Mouse (Mus musculus): ENCODE measurements around the gene Wipf3. TPM values are rescaled to one million over a fixed set of nuclear protein-coding genes. Genes with fewer than 3 reads are reported as not detected.

Wipf3 gene
- total RNA-seq, 4 experiments from 2014 or later: 12.5 to 17.2 (median 13.2) TPM

- no peak for DNase-seq (ENCODE audit: low spot score in 2 of 2)
Observed at GRCm38 (mm10) chr6:54475926-54476667, 46.7 kb downstream of the Wipf3 start.

GRCm38 (mm10) chr6:54478646-54479324 lies 49.4 kb downstream of the Wipf3 start:
- no peak for DNase-seq (ENCODE audit: low spot score in 2 of 2)

- DNase-seq (ENCODE audit: low spot score in 2 of 2): no peak
Observed at GRCm38 (mm10) chr6:54481390-54482112, 52.1 kb downstream of the Wipf3 start.

GRCm38 (mm10) chr6:54485000-54485399 lies 55.6 kb downstream of the Wipf3 start:
- DNase-seq (ENCODE audit: low spot score in 2 of 2): no peak

- DNase-seq (ENCODE audit: low spot score in 2 of 2): no peak
Observed at GRCm38 (mm10) chr6:54485435-54485901, 56.1 kb downstream of the Wipf3 start.

- DNase-seq (ENCODE audit: low spot score in 2 of 2): no peak
Observed at GRCm38 (mm10) chr6:54485973-54486569, 56.7 kb downstream of the Wipf3 start.

- DNase-seq (ENCODE audit: low spot score in 2 of 2): no peak
Observed at GRCm38 (mm10) chr6:54491074-54491473, 61.7 kb downstream of the Wipf3 start.

- no peak for DNase-seq (ENCODE audit: low spot score in 2 of 2)
Observed at GRCm38 (mm10) chr6:54494097-54494496, 64.7 kb downstream of the Wipf3 start.

GRCm38 (mm10) chr6:54494612-54495398 lies 65.4 kb downstream of the Wipf3 start:
- DNase-seq (ENCODE audit: low spot score in 2 of 2): no peak

- no peak for DNase-seq (ENCODE audit: low spot score in 2 of 2)
Observed at GRCm38 (mm10) chr6:54496214-54496613, 66.8 kb downstream of the Wipf3 start.

GRCm38 (mm10) chr6:54502661-54503115 lies 73.3 kb downstream of the Wipf3 start:
- no peak for DNase-seq (ENCODE audit: low spot score in 2 of 2)

- no peak for DNase-seq (ENCODE audit: low spot score in 2 of 2)
Observed at GRCm38 (mm10) chr6:54506318-54506717, 76.9 kb downstream of the Wipf3 start.

GRCm38 (mm10) chr6:54507002-54507401 lies 77.6 kb downstream of the Wipf3 start:
- peak in 1 of 2 experiments; percentile 26 for DNase-seq (ENCODE audit: low spot score in 2 of 2)

GRCm38 (mm10) chr6:54507808-54508207 lies 78.4 kb downstream of the Wipf3 start:
- no peak for DNase-seq (ENCODE audit: low spot score in 2 of 2)

GRCm38 (mm10) chr6:54508256-54508793 lies 78.9 kb downstream of the Wipf3 start:
- no peak for DNase-seq (ENCODE audit: low spot score in 2 of 2)

GRCm38 (mm10) chr6:54509264-54509663 lies 79.9 kb downstream of the Wipf3 start:
- DNase-seq (ENCODE audit: low spot score in 2 of 2): no peak

GRCm38 (mm10) chr6:54512256-54512655 lies 82.9 kb downstream of the Wipf3 start:
- no peak for DNase-seq (ENCODE audit: low spot score in 2 of 2)

- no peak for DNase-seq (ENCODE audit: low spot score in 2 of 2)
Observed at GRCm38 (mm10) chr6:54516512-54517134, 87.2 kb downstream of the Wipf3 start.

- no peak for DNase-seq (ENCODE audit: low spot score in 2 of 2)
Observed at GRCm38 (mm10) chr6:54518758-54519157, 89.4 kb downstream of the Wipf3 start.

- DNase-seq (ENCODE audit: low spot score in 2 of 2): no peak
Observed at GRCm38 (mm10) chr6:54528666-54529065, 99.3 kb downstream of the Wipf3 start.
